Mouse (Mus musculus): ENCODE data around the gene Acrbp. TPM values are rescaled to one million over a fixed set of nuclear protein-coding genes. Genes with fewer than 3 reads are reported as not detected.
A peak's percentile ranks its signal among the peaks of the same experiment; 100 is the strongest.

Acrbp gene
- polyA plus RNA-seq, 1 experiment from 2014 or later: 1.6 TPM

DNA sequence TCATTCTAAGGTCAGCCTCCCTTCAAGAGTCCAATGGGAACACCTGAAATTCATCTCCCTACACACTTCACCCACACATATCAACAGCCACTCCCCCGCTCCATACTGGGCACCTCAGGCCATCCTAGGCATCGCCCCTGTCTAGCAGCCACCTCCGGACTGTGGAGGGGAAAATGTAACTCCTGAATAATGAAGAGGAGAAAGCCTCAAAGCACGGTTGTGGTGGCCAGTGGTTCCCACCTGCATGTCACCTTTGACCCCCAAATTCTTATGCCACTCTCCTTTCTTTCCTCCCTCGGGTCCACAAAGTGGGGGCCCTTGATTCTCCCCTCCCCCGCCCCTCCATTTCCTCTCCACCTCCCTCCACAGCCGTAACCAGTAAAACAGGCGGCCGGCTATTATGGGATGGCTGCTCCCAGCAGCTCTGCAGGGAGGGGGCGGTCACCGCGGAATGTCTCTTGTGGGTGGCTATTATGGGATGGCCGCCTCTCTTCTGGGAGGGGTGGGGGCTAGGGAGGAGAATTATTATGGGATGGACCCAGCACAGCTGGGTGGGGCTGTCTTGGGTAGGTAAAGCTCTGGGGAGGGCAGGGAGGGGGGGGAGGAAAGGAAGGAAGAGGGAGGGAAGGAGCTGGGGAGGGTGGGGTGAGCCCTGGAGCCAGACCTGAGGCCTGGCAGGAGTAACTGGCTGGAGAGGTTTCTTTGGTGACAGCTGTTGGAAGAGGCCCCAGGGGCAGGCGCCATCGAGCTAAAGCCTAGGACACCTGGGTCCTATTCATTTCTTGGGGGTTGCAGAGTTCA lies 40.2 kb downstream of the Acrbp start:
- Histone ChIP-seq H3K4me3 (replicated peaks) (peak overlapping the region; percentile 42), H3K27me3 (no peaks in the 10 kb centered on the region), H3K9me3 (replicated peaks) (no peaks in the 10 kb centered on the region), H3K9ac (peak overlapping the region; percentile 71), H3K27ac (peak overlapping the region; percentile 89), H3K36me3 (no peaks in the 10 kb centered on the region), H3K4me2 (peak overlapping the region; percentile 67), H3K4me1 (replicated peaks) (peaks cover 39% of the 10 kb centered on the region)
- peak; percentile 70 for ATAC-seq (ENCODE audit: low read depth)
- peak; percentile 79 for DNase-seq
- WGBS (ENCODE audit: insufficient replicate concordance): 7% methylated on average over 15 of the region's 15 CpGs

DNA sequence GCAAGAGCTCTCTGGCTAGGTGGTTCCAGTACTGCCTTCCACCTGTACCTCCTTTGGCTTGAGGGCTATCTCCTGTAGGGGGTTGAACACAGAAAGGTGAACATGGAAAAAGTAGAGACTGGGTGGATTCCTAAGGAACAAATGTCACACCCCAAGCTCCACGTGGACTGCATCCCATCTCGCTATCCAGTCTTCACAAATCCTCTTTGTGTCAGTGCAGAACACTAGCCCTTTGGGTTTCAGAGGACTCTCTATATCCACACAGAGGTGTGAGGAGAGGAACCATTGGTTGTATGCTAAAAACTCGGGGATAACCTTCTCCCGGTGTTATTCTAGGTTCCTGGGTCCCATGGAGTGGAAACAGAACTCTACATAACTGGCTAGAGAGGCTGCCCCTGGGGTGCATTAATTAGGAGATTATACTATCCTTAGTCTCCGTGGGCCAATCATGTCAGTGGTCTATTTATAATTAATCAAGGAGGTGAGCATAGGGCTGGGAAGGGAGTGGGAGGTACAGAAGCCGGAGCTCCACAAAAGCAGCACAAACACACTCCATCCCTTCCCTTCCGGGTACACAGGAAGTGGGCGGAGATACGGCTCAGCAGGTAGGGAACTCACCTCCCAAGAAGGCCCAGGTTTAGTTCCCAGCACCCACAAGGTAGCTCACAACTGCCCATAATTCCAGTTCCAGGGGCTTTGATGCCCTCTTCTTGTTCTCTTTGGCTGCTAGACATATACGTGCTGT lies 41.0 kb downstream of the Acrbp start:
- DNase-seq: no peak
- Histone ChIP-seq H3K9ac (peak overlapping the region; percentile 71), H3K36me3 (no peaks in the 10 kb centered on the region), H3K4me2 (peak overlapping the region; percentile 67), H3K27ac (peak overlapping the region; percentile 89), H3K27me3 (no peaks in the 10 kb centered on the region), H3K4me1 (replicated peaks) (peaks cover 47% of the 10 kb centered on the region), H3K4me3 (replicated peaks) (peak overlapping the region; percentile 42), H3K9me3 (replicated peaks) (no peaks in the 10 kb centered on the region)
- peak; percentile 7; the same call in 1 of the 2 replicates for ATAC-seq (ENCODE audit: low read depth)
- 57% methylated on average over 10 of the region's 10 CpGs for WGBS (ENCODE audit: insufficient replicate concordance)

DNA sequence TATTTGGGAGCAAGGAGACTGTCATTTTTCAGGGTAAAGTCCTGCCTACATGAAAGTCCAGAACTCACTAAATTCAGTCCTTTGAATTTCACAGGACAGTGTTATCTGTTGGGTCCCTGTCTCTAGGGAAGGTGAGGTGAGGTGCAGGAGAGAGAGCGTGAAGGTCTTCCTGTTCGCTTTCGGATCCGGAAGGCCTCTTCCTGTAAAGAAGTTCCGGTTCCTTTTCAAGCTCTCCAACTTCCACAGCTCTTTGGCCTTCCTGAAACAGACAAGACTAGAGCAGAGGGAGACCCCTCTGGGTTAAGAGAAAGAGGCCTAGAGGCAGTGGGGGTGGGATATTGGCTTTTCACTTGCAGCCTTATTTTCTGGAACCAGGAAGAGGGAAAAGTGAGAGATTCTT lies 42.9 kb downstream of the Acrbp start:
- Histone ChIP-seq H3K4me3 (replicated peaks) (no peak overlapping the region), H3K9me3 (replicated peaks) (no peaks in the 10 kb centered on the region), H3K4me2 (no peak overlapping the region), H3K27me3 (no peaks in the 10 kb centered on the region), H3K27ac (peak overlapping the region; percentile 64), H3K9ac (no peak overlapping the region), H3K4me1 (replicated peaks) (peaks cover 57% of the 10 kb centered on the region), H3K36me3 (no peaks in the 10 kb centered on the region)
- ATAC-seq (ENCODE audit: low read depth): no peak
- 62% methylated on average over 5 of the region's 5 CpGs for WGBS (ENCODE audit: insufficient replicate concordance)
- DNase-seq: no peak

DNA sequence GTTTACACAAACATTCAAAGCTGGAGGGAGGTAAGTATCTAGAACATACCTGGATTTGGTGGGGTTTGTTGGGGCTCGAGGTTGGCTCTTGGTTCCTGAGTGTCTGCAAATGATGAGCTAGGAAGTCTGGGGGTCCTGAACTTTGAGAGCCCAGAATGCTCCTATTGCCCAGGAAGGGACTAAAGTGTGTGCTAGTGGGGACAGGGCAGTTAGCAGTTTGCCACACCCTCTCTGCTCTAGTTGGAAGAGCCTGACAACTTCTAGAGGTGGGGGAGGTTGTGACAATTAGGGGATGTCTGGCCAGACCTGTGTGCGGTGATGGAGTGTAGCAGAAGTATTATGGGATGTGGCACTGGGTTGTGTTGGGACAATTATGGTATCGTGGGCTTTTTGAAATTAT lies 45.4 kb downstream of the Acrbp start:
- WGBS (ENCODE audit: insufficient replicate concordance): 35% methylated on average over 3 of the region's 3 CpGs
- DNase-seq (no peak), ATAC-seq (ENCODE audit: low read depth) (no peak)
- Histone ChIP-seq H3K9me3 (replicated peaks) (no peaks in the 10 kb centered on the region), H3K27ac (peak overlapping the region; percentile 95), H3K36me3 (peaks cover 20% of the 10 kb centered on the region), H3K4me2 (0 out of 2 replicates have a peak overlapping the region, but pooled peaks have one; percentile 98), H3K4me1 (replicated peaks) (peaks cover 65% of the 10 kb centered on the region), H3K27me3 (no peaks in the 10 kb centered on the region), H3K4me3 (replicated peaks) (no peak overlapping the region), H3K9ac (0 out of 2 replicates have a peak overlapping the region, but pooled peaks have one; percentile 4)

DNA sequence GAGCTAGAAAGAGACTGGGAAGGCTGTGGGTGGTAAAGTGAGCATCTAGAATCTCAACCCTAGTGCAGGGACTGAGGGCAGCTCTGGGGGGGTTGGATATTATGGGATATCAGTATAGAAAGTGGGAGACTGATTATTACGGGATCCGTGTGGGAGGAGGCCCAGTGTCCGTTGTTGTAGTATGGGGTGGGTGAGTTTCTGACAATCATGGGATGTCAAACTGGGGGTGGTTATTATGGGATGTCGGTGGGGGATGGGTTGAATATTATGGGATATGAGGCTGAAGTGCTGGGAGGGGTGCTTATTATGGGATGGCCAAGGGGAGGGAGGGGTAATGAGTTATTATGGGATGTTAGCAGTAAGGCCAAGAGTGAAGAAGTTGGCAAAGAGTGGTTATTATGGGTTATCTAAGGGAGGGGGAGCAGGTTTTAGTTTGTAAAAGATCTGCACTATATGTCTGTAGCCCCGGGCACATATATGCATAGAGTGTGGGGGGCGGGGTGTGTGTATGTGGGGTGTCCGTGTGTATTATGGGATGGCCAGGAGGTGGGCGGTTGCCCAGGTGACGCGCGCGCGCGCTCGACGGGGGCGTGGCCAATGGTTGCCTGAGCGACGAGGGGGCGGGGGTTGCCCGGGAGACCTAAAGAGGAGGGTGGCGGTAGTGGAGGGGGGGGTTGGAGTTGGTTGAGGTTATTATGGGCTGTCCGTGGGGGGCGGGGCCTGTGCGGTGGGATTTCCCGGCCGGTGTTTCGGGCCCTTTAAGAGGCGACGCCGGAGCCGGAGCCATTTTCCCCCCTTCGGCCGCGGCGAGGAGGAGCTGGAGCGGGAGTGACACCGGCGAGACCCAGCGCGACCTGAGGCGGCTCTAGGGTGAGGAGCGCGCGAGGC lies 46.1 kb downstream of the Acrbp start, which contains the start of gene Chd4:
Chd4 (plus strand) TSS at position 591 of the 888 bp plus-strand sequence.
- ATAC-seq (ENCODE audit: low read depth) (peak; percentile 73), DNase-seq (peak; percentile 87)
- peaks cover 28% of the 10 kb centered on the region for H3K36me3 ChIP-seq
- peak within 1 kb of the TSS; percentile 95 for H3K27ac ChIP-seq
- peak within 1 kb of the TSS; percentile 95 for H3K4me3 ChIP-seq (replicated peaks)
- 1% methylated on average over 36 of the region's 45 CpGs for WGBS (ENCODE audit: insufficient replicate concordance)
- peak within 1 kb of the TSS; percentile 97 for H3K9ac ChIP-seq
- peak within 1 kb of the TSS; percentile 98 for H3K4me2 ChIP-seq
- no peaks in the 10 kb centered on the region for H3K27me3 ChIP-seq
- no peaks in the 10 kb centered on the region for H3K9me3 ChIP-seq (replicated peaks)
- H3K4me1 ChIP-seq (replicated peaks): peaks cover 65% of the 10 kb centered on the region

DNA sequence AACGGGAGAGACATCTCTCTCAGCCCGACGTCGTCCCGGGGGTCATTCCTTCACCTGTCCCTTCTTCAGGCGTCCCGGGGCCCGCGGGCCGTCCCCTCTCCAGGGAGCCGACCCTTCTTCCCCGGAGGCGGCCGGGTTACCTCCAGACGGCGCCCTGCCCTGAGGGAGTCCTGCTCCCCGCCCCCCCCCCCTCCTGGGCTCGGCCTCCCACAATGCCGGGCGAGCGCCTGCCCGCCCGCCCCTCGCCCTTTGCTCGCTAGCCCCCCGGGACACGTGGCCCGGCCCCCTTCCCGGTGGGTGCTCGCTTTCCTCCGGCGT lies 46.7 kb downstream of the Acrbp start:
- H3K4me3 ChIP-seq (replicated peaks): peak overlapping the region; percentile 95
- H3K27me3 ChIP-seq: no peaks in the 10 kb centered on the region
- peak overlapping the region; percentile 95 for H3K27ac ChIP-seq
- DNase-seq (no peak), ATAC-seq (ENCODE audit: low read depth) (peak; percentile 42)
- H3K4me2 ChIP-seq: peak overlapping the region; percentile 98
- H3K36me3 ChIP-seq: peaks cover 34% of the 10 kb centered on the region
- H3K4me1 ChIP-seq (replicated peaks): peaks cover 59% of the 10 kb centered on the region
- no peaks in the 10 kb centered on the region for H3K9me3 ChIP-seq (replicated peaks)
- WGBS (ENCODE audit: insufficient replicate concordance): under 1% methylated on average over 25 of the region's 32 CpGs
- peak overlapping the region; percentile 97 for H3K9ac ChIP-seq

DNA sequence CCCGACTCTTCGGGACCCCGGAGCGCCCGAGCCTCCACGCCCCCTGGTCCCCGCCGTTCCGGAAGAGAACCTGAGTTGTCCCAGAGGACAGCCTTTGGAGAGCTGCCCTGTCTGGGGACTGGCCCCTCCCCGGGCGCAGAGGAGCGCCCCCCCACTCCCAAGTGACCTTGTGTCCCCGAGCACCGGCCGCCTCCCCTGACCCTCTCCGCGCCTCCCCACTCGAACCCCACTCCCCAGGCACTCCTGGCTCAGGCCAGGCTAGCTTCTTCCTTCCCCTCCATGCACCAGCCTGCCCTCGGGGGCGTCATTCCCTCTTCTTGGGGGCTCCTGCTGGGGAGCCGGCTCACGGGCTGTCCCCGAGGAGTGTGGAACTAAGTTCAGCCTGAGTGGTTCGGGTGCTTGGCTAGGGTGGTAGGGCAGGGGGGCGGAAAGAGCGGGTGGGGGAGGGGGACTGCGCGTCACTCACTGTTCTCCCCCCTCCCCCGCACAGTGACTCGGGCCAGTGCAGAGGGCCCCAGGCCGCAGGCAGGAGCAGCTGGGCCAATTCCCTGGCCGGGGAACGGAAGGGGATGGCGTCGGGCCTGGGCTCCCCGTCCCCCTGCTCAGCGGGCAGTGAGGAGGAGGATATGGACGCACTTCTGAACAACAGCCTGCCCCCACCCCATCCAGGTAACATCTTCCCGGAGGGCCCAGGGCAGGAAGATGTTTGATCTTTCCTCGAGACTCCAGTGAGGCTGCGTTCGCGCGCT lies 47.3 kb downstream of the Acrbp start:
- Histone ChIP-seq H3K36me3 (peaks cover 39% of the 10 kb centered on the region), H3K27ac (peak overlapping the region; percentile 95), H3K4me1 (replicated peaks) (peaks cover 57% of the 10 kb centered on the region), H3K27me3 (no peaks in the 10 kb centered on the region), H3K4me2 (peak overlapping the region; percentile 98), H3K4me3 (replicated peaks) (peak overlapping the region; percentile 95), H3K9me3 (replicated peaks) (no peaks in the 10 kb centered on the region), H3K9ac (peak overlapping the region; percentile 97)
- ATAC-seq (ENCODE audit: low read depth): peak; percentile 47
- no peak for DNase-seq
- WGBS (ENCODE audit: insufficient replicate concordance): under 1% methylated on average over 36 of the region's 44 CpGs

DNA sequence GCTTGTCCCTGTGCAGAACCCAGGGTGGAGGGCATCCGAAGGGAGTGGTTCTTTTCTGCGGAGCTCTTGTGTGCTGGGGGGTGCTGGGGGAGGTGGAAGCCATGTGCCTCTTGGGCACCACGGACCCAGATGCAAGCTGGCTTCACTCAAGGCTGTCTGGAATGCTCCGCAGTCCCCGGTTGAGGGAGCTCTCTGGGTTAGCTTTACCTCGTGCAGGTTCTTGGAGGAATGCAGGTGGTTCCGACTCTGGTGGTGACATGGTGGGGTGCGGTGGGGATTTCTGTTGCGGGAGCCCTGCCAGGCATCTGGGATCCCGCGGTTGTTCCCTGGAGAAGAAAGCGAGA lies 47.8 kb downstream of the Acrbp start:
- peaks cover 45% of the 10 kb centered on the region for H3K36me3 ChIP-seq
- peak overlapping the region; percentile 95 for H3K27ac ChIP-seq
- whole genome bisulfite sequencing (ENCODE audit: insufficient replicate concordance): 4% methylated on average over 12 of the region's 12 CpGs
- peaks cover 60% of the 10 kb centered on the region for H3K4me1 ChIP-seq (replicated peaks)
- ATAC-seq (ENCODE audit: low read depth) (peak; percentile 21), DNase-seq (no peak)
- H3K9me3 ChIP-seq (replicated peaks): no peaks in the 10 kb centered on the region
- peak overlapping the region; percentile 97 for H3K9ac ChIP-seq
- H3K27me3 ChIP-seq: no peaks in the 10 kb centered on the region
- H3K4me3 ChIP-seq (replicated peaks): peak overlapping the region; percentile 95
- H3K4me2 ChIP-seq: peak overlapping the region; percentile 98

DNA sequence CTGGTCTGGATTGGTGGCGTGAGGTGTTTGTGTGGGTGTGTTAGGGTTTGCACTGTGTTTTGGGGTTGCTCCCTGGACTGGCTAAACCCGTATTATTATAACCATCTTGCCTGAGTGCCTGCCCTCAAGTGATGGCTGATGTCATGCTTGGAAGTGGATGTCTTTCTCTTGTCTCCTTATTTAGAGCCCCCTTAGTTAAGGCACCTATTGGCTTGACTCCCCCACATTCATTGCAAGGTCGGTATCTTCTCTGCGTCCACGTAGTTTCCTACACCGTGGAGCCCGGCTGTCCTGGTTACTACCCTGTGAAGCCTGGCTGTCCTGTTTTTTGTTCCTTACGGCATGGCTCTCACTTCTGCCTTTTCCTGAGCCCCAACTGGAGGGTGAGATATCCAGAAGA lies 48.5 kb downstream of the Acrbp start:
- H3K4me3 ChIP-seq (replicated peaks): peak overlapping the region; percentile 95
- H3K4me2 ChIP-seq: peak overlapping the region; percentile 98
- H3K9me3 ChIP-seq (replicated peaks): no peaks in the 10 kb centered on the region
- H3K36me3 ChIP-seq: peaks cover 51% of the 10 kb centered on the region
- 0 out of 2 replicates have a peak overlapping the region, but pooled peaks have one; percentile 55 for H3K27ac ChIP-seq
- WGBS (ENCODE audit: insufficient replicate concordance): 60% methylated on average over 8 of the region's 8 CpGs
- H3K27me3 ChIP-seq: no peaks in the 10 kb centered on the region
- H3K9ac ChIP-seq: peak overlapping the region; percentile 97
- peaks cover 66% of the 10 kb centered on the region for H3K4me1 ChIP-seq (replicated peaks)
- no peak for DNase-seq
- no peak for ATAC-seq (ENCODE audit: low read depth)

DNA sequence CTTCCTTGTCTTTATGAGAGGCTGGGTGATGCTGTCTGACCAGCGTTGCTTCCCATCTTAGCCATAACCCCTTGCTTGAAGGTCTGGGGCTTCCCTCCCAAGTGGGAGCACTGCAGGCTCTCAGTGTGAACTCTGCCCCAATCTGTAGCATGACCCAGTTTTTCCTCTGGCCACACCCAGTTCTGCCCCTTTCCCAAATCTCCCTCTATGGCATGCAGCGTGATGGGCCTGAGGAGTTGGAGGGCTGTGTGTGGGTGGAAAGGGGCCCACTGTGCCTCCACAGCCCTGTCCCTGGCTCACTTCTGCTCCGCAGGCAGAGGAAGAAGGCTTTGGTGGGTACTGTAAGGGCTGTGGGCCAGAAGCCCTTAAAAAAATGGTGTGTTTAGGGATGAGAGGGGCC lies 49.0 kb downstream of the Acrbp start:
- ATAC-seq (ENCODE audit: low read depth) (no peak), DNase-seq (no peak)
- H3K4me3 ChIP-seq (replicated peaks): peak overlapping the region; percentile 95
- no peaks in the 10 kb centered on the region for H3K27me3 ChIP-seq
- H3K9ac ChIP-seq: peak overlapping the region; percentile 97
- peak overlapping the region; percentile 98 for H3K4me2 ChIP-seq
- peaks cover 72% of the 10 kb centered on the region for H3K4me1 ChIP-seq (replicated peaks)
- WGBS (ENCODE audit: insufficient replicate concordance): 76% methylated on average over 3 of the region's 3 CpGs
- no peaks in the 10 kb centered on the region for H3K9me3 ChIP-seq (replicated peaks)
- peaks cover 55% of the 10 kb centered on the region for H3K36me3 ChIP-seq
- H3K27ac ChIP-seq: peak overlapping the region; percentile 55; the same call in 1 of the 2 replicates
